Mouse (Mus musculus) CH12.LX (cell line): ENCODE data around the gene Gsto2.
A peak's percentile ranks its signal among the peaks of the same experiment; 100 is the strongest.

Experiments
- CTCF ChIP-seq, 2 experiments: IDR thresholded peaks in 1 of 2; conservative IDR thresholded peaks in 1 of 2; 2 replicates each; pipeline ENCODE4 v1.5.1; 2011 to 2012; ENCODE audit warnings: low read depth in 2 of 2, low read length in 2 of 2, improper control_type of control experiment in 1 of 2, inconsistent platforms in 1 of 2, mild to moderate bottlenecking in 1 of 2, moderate library complexity in 1 of 2
- ELF1 ChIP-seq: IDR thresholded peaks from 2 replicates; pipeline ENCODE4 v1.6.1; 2014; ENCODE audit warnings: low read depth, mild to moderate bottlenecking, inconsistent platforms, low read length, improper control_type of control experiment
- MAZ ChIP-seq: IDR thresholded peaks from 2 replicates; pipeline ENCODE4 v1.6.1; 2012; ENCODE audit warnings: low read depth, mild to moderate bottlenecking, inconsistent platforms, low read length, improper control_type of control experiment, moderate library complexity
- MEF2A ChIP-seq: IDR thresholded peaks from 2 replicates; pipeline ENCODE4 v1.6.1; 2014; ENCODE audit warnings: low read depth, mild to moderate bottlenecking, inconsistent platforms, low read length, improper control_type of control experiment, borderline replicate concordance
- NELFE ChIP-seq: IDR thresholded peaks from 2 replicates; pipeline ENCODE4 v1.6.1; 2011; ENCODE audit warnings: low read depth, low read length, improper control_type of control experiment
- POLR2A ChIP-seq: IDR thresholded peaks from 2 replicates; pipeline ENCODE4 v1.6.1; 2011; ENCODE audit warnings: low read depth, mild to moderate bottlenecking, improper control_type of control experiment, low read length
- TCF12 ChIP-seq: IDR thresholded peaks from 2 replicates; pipeline ENCODE4 v1.6.1; 2014; ENCODE audit warnings: low read depth, mild to moderate bottlenecking, inconsistent platforms, low read length, improper control_type of control experiment
- ZKSCAN1 ChIP-seq: IDR thresholded peaks from 2 replicates; pipeline ENCODE4 v1.6.1; 2012; ENCODE audit warnings: low read depth, inconsistent platforms, low read length, improper control_type of control experiment, borderline replicate concordance

DNA sequence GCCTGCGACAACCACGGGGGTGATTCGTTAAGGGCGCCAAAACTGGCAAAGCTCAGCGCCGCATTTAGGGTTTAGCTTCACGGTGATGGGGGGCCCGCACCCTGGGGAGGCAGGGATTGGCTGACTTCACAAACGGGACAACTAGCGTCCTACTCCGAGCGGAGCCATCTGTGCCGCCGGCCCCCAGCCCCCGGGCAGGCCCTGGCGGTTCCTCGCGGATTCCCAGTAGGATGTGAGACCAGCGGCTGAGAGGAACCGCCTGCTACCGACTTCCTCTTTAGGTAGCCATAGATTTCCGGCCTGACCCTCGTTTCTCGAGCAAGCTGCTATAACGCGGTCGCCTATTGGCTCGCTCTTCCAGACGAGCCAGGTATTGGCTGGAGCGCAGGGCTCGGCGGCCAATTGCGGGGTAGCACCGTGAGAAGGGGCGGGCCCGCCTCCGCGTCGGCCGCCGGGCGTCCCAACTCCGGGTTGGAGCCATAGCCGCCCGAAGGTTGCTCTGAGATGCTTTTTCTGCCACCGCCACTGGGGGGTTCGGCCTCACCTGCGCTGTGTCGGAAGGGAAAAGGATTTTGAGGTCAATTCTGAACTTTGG lies at the start of gene Gsto2:
- TF ChIP-seq POLR2A, result peak; percentile 86
- TF ChIP-seq NELFE, result peak; percentile 88
- no peak for TF ChIP-seq MAZ
- TF ChIP-seq ZKSCAN1, result no peak
- TF ChIP-seq CTCF (conservative IDR thresholded peaks at IDR 0.05 in 1 of 2, IDR thresholded peaks at IDR 0.05 in 1 of 2; ENCODE audit: low read depth in 2 of 2, low read length in 2 of 2), result peak in 1 of 2 experiments; percentile 59; a peak in 2 of 4 replicates
- TF ChIP-seq ELF1, result peak; percentile 91
- peak; percentile 51 for TF ChIP-seq MEF2A
- TF ChIP-seq TCF12, result peak; percentile 68; the same call in 1 of the 2 replicates
